15 mouse cellular contexts compared by ENCODE assay signal in genomic region chr9:29220941-29221615, GRCm38 (mm10).
DNase-seq lines count a peak whose midpoint lies in the region; ATAC-seq and TF ChIP-seq lines count a peak whose summit lies in the region.
"Had no signal": no experiment of that assay in that cellular context is flagged by ENCODE, and none has a peak within 500 bp of the region (broad histone marks: within the 10 kb centered on the region; RNA-seq: fewer than 3 reads in every experiment).

No protein-coding gene starts in this region.

- no peaks in the 10 kb centered on the region for H3K36me3 ChIP-seq in kidney, embryonic 16.5 days (ENCODE audit: insufficient read depth, low read length)
- H3K36me3 ChIP-seq: forebrain, embryonic 15.5 days; heart, embryonic 15.5 days; hindbrain, embryonic 12.5 days had no signal

- TF ChIP-seq CTCF in lung, adult 2 months (IDR thresholded peaks at IDR 0.05; ENCODE audit: insufficient read depth, low read length) = no peak

- no peaks in the 10 kb centered on the region for H3K9me3 ChIP-seq in kidney, embryonic 16.5 days (ENCODE audit: low read length)
- H3K9me3 ChIP-seq: forebrain, embryonic 15.5 days; heart, embryonic 15.5 days; hindbrain, embryonic 12.5 days had no signal

- no peaks in the 10 kb centered on the region for H3K4me1 ChIP-seq in kidney, embryonic 16.5 days (ENCODE audit: insufficient read depth, low read length)
- H3K4me1 ChIP-seq in lung, adult 2 months (ENCODE audit: control insufficient read depth, insufficient read depth, low read length) = no peaks in the 10 kb centered on the region
- H3K4me1 ChIP-seq: heart, embryonic 15.5 days had no signal

- H3K9ac ChIP-seq in kidney, embryonic 16.5 days (replicated peaks; ENCODE audit: low read length) = no peak overlapping the region
- H3K9ac ChIP-seq: forebrain, embryonic 15.5 days; heart, embryonic 15.5 days; hindbrain, embryonic 12.5 days had no signal

- H3K4me3 ChIP-seq in kidney, embryonic 16.5 days (ENCODE audit: low read length) = no peak overlapping the region
- no peak overlapping the region for H3K4me3 ChIP-seq in lung, adult 2 months (replicated peaks; ENCODE audit: extremely low read depth, low read depth, low read length)
- H3K4me3 ChIP-seq: forebrain, embryonic 15.5 days; heart, embryonic 15.5 days; hindbrain, embryonic 12.5 days had no signal

- DNase-seq in cerebellum, postnatal 4 days (ENCODE audit: low spot score in 2 of 2) = no peak
- DNase-seq in kidney, adult 18-20 months = no peak
- peak; percentile 69 to 70 for DNase-seq in cerebellum, postnatal 10 days
- DNase-seq in retina, postnatal 1 day = peak; percentile 73
- DNase-seq in lung, adult 18-20 months = no peak
- DNase-seq in lung, adult 2 months = no peak
- DNase-seq: right cerebral cortex, postnatal 25 days; thymus, adult 2 months had no signal

- H3K4me2 ChIP-seq in kidney, embryonic 16.5 days (replicated peaks; ENCODE audit: low read depth, low read length) = no peak overlapping the region
- H3K4me2 ChIP-seq: forebrain, embryonic 15.5 days; heart, embryonic 15.5 days; hindbrain, embryonic 12.5 days had no signal

- WGBS in kidney, embryonic 16.5 days = 14% methylated on average over 5 of the region's 5 CpGs
- 37% methylated on average over 5 of the region's 5 CpGs for WGBS in lung, adult 2 months

- no peaks in the 10 kb centered on the region for H3K27me3 ChIP-seq in kidney, embryonic 16.5 days (ENCODE audit: insufficient read depth, low read length)
- H3K27me3 ChIP-seq: CH12.LX; forebrain, embryonic 15.5 days; heart, embryonic 15.5 days had no signal

- ATAC-seq in cerebellum, adult (ENCODE audit: insufficient number of reproducible peaks, low FRiP score, low TSS enrichment) = peak; percentile 77
- 0 out of 2 replicates have a peak, but pooled peaks have one; percentile 35 for ATAC-seq in kidney, embryonic 16.5 days (ENCODE audit: low FRiP score, low TSS enrichment)
- ATAC-seq: intestine, postnatal 0 days had no signal

- no peak for TF ChIP-seq POLR2A in lung, adult 2 months (IDR thresholded peaks at IDR 0.05; ENCODE audit: borderline replicate concordance, extremely low read depth, low read depth, low read length)

- H3K27ac ChIP-seq in kidney, embryonic 16.5 days (ENCODE audit: low read length) = no peak overlapping the region
- H3K27ac ChIP-seq: forebrain, embryonic 15.5 days; heart, embryonic 15.5 days; hindbrain, embryonic 12.5 days had no signal

Comparison
In these comparisons a context has a peak if more than half of its experiments do, and no peak if none do; other contexts are left out.
1. DNase-seq: peak in cerebellum, postnatal 10 days (2 of 2) and retina, postnatal 1 day (single experiment); none in cerebellum, postnatal 4 days (0 of 2), kidney, adult 18-20 months (single experiment), lung, adult 18-20 months (0 of 2) and lung, adult 2 months (single experiment).